Mouse (Mus musculus): Measurements from ENCODE around the gene Tbx1. TPM values are rescaled to one million over a fixed set of nuclear protein-coding genes. Genes with fewer than 3 reads are reported as not detected.

The Tbx1 gene
- total and polyA plus RNA-seq, 3 experiments = not detected

GRCm38 (mm10) chr16:18625097-18625496, 34.6 kb upstream of the Tbx1 start:
- Histone ChIP-seq H3K27me3 (ENCODE audit: control insufficient read depth in 1 of 2, insufficient read depth in 2 of 2, low read length in 2 of 2) (no peaks in the 10 kb centered on the region), H3K4me1 (ENCODE audit: control insufficient read depth in 1 of 2, insufficient read depth in 2 of 2, low read length in 2 of 2) (peaks cover under 1 to 11% of the 10 kb centered on the region in 2 experiments), H3K9me3 (replicated peaks; ENCODE audit: insufficient read depth, low read length) (no peaks in the 10 kb centered on the region), H3K4me3 (ENCODE audit: control insufficient read depth in 1 of 2, insufficient read depth in 1 of 2, low read depth in 2 of 2, low read length in 2 of 2) (no peak overlapping the region), H3K79me2 (ENCODE audit: control insufficient read depth, insufficient read depth, low read length, poor library complexity) (peaks cover 1% of the 10 kb centered on the region; the same call in 1 of the 2 replicates), H3K36me3 (ENCODE audit: control insufficient read depth in 1 of 2, insufficient read depth in 2 of 2, low read length in 2 of 2) (peaks cover 0 to 5% of the 10 kb centered on the region in 2 experiments; a peak in 2 of 4 replicates), H3K9ac (ENCODE audit: control insufficient read depth, low read depth, low read length, poor library complexity, severe bottlenecking) (no peak overlapping the region), H3K27ac (ENCODE audit: control insufficient read depth, low read depth, low read length) (no peak overlapping the region)
- DNase-seq (ENCODE audit: low read depth, low spot score) = no peak
- TF ChIP-seq SMC3 (IDR thresholded peaks at IDR 0.05; ENCODE audit: low read depth, low read length) = no peak
- no peak for TF ChIP-seq UBTF (IDR thresholded peaks at IDR 0.05; ENCODE audit: borderline replicate concordance, insufficient read depth, low read depth, low read length)
- no peak for TF ChIP-seq ZNF384 (IDR thresholded peaks at IDR 0.05; ENCODE audit: low read depth, low read length)
- no peak for TF ChIP-seq MXI1 (IDR thresholded peaks at IDR 0.05; ENCODE audit: low read depth, low read length)
- no peak for TF ChIP-seq ZKSCAN1 (IDR thresholded peaks at IDR 0.05; ENCODE audit: low read depth, low read length)
- TF ChIP-seq HCFC1 (IDR thresholded peaks at IDR 0.05; ENCODE audit: low read depth, low read length) = no peak
- TF ChIP-seq GATA1 (IDR thresholded peaks at IDR 0.05; ENCODE audit: low read depth, low read length) = no peak
- no peak for TF ChIP-seq CTCF (IDR thresholded peaks at IDR 0.05 in 2 of 3, conservative IDR thresholded peaks at IDR 0.05 in 1 of 3; ENCODE audit: control insufficient read depth in 1 of 3, insufficient read depth in 1 of 3, low read depth in 2 of 3, low read length in 3 of 3, poor library complexity in 1 of 3, severe bottlenecking in 1 of 3)
- no peak for TF ChIP-seq MEF2A (IDR thresholded peaks at IDR 0.05; ENCODE audit: extremely low read depth, insufficient replicate concordance, low read depth, low read length, poor library complexity, severe bottlenecking)
- TF ChIP-seq ETS1 (IDR thresholded peaks at IDR 0.05; ENCODE audit: low read depth, low read length) = no peak
- no peak for TF ChIP-seq ZMIZ1 (IDR thresholded peaks at IDR 0.05; ENCODE audit: low read depth, low read length)
- TF ChIP-seq USF2 (IDR thresholded peaks at IDR 0.05; ENCODE audit: borderline replicate concordance in 1 of 2, insufficient read depth in 1 of 2, low read depth in 1 of 2, low read length in 2 of 2) = no peak
- no peak for TF ChIP-seq RAD21 (IDR thresholded peaks at IDR 0.05; ENCODE audit: low read depth, low read length)
- no peak for TF ChIP-seq MYB (IDR thresholded peaks at IDR 0.05; ENCODE audit: low read depth, low read length)
- TF ChIP-seq CHD1 (IDR thresholded peaks at IDR 0.05; ENCODE audit: low read depth, low read length) = no peak
- no peak for TF ChIP-seq GABPA (IDR thresholded peaks at IDR 0.05; ENCODE audit: low read depth, low read length)
- no peak for TF ChIP-seq MYC (IDR thresholded peaks at IDR 0.05; ENCODE audit: low read depth, low read length)
- no peak for TF ChIP-seq MAX (IDR thresholded peaks at IDR 0.05; ENCODE audit: low read length)

- no peak overlapping the region for H3K4me3 ChIP-seq (ENCODE audit: control insufficient read depth in 1 of 2, insufficient read depth in 1 of 2, low read depth in 2 of 2, low read length in 2 of 2)
- H3K27ac ChIP-seq (ENCODE audit: control insufficient read depth, low read depth, low read length) = no peak overlapping the region
- H3K4me1 ChIP-seq (ENCODE audit: control insufficient read depth in 1 of 2, insufficient read depth in 2 of 2, low read length in 2 of 2) = peaks cover 0 to 9% of the 10 kb centered on the region in 2 experiments; a peak in 2 of 4 replicates
- no peak for TF ChIP-seq RCOR1 (IDR thresholded peaks at IDR 0.05; ENCODE audit: low read depth, low read length)
- no peak for TF ChIP-seq ZMIZ1 (IDR thresholded peaks at IDR 0.05; ENCODE audit: low read depth, low read length)
- TF ChIP-seq TAL1 (IDR thresholded peaks at IDR 0.05; ENCODE audit: low read length) = no peak
- no peak for TF ChIP-seq ETS1 (IDR thresholded peaks at IDR 0.05; ENCODE audit: low read depth, low read length)
- no peak for TF ChIP-seq CTCF (IDR thresholded peaks at IDR 0.05 in 2 of 3, conservative IDR thresholded peaks at IDR 0.05 in 1 of 3; ENCODE audit: control insufficient read depth in 1 of 3, insufficient read depth in 1 of 3, low read depth in 2 of 3, low read length in 3 of 3, poor library complexity in 1 of 3, severe bottlenecking in 1 of 3)
- TF ChIP-seq GABPA (IDR thresholded peaks at IDR 0.05; ENCODE audit: low read depth, low read length) = no peak
- TF ChIP-seq GATA1 (IDR thresholded peaks at IDR 0.05; ENCODE audit: low read depth, low read length) = no peak
- no peak for TF ChIP-seq EP300 (IDR thresholded peaks at IDR 0.05; ENCODE audit: low read depth in 1 of 2, low read length in 2 of 2)
- TF ChIP-seq POLR2AphosphoS2 (IDR thresholded peaks at IDR 0.05; ENCODE audit: low read length) = no peak
- peaks cover 1% of the 10 kb centered on the region; the same call in 1 of the 2 replicates for H3K79me2 ChIP-seq (ENCODE audit: control insufficient read depth, insufficient read depth, low read length, poor library complexity)
- DNase-seq (ENCODE audit: low read depth, low spot score) = no peak
- H3K27me3 ChIP-seq (ENCODE audit: control insufficient read depth in 1 of 2, insufficient read depth in 2 of 2, low read length in 2 of 2) = no peaks in the 10 kb centered on the region
- no peak overlapping the region for H3K9ac ChIP-seq (ENCODE audit: control insufficient read depth, low read depth, low read length, poor library complexity, severe bottlenecking)
- H3K9me3 ChIP-seq (replicated peaks; ENCODE audit: insufficient read depth, low read length) = no peaks in the 10 kb centered on the region
- H3K36me3 ChIP-seq (ENCODE audit: control insufficient read depth in 1 of 2, insufficient read depth in 2 of 2, low read length in 2 of 2) = peaks cover 0 to 5% of the 10 kb centered on the region in 2 experiments; a peak in 2 of 4 replicates
These were observed 34.2 kb upstream of the Tbx1 start for GRCm38 (mm10) chr16:18624641-18625040.
